Mouse (Mus musculus): ENCODE results near the gene Itsn1. TPM values are rescaled to one million over a fixed set of nuclear protein-coding genes. Genes with fewer than 3 reads are reported as not detected.

Itsn1 gene
- total RNA-seq, 2 experiments from 2014 or later, result 40.8 to 56.7 TPM

DNA sequence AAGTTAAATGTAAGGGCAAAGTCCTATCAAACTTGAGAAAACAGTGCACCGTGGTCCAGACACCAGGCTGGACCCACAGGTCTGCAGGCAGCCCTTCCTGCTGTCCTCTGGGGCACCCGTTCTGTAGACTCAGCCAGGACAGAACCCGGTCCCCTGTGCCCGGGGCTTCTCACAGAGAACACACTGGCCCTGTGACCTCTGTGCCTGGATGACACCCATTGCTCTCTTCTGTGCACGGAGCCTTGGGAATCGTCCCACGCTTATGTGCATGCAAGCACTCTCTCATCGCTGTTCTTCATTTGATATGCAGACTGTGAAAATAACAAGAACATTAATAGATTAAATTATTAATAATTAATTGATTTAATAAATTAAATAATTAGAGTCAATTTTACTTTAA, 130.9 kb downstream of the Itsn1 start:
- intact Hi-C loops (cut with DNase I), result no loop called here
- no peak for DNase-seq (ENCODE audit: low spot score)

DNA sequence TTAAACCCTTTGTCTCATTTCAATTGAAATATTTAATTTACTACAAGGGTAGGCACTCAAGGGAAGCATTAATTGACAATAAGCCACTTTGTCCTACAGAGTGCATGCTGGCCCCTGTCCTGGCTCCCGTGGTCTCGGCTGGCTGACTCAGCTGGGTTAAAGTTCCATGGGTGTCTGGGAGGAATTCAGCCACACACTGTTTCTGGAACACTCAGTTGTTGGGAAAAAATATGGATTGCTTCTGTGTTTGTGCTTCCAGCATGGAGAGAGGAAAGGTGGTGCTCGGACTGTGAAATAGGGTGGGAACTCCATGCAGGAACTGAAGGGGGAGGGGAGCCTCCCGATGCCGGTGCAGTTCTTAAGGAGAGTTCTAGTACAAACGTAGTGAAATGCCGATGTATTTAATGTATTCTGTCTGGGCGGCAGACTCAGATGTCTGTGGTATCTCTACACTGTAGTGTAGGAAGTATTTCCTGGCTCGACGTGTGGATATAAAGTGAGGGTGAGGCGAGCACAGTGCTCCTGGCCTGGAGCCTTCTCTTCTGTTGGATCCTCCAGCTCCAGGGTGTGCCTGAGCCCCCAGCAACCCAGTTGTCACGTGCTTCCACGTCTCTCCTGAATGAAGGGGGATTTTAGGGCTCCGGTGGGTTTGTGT, 131.5 kb downstream of the Itsn1 start:
- DNase-seq (ENCODE audit: low spot score), result no peak
- intact Hi-C loops (cut with DNase I), result no loop called here

DNA sequence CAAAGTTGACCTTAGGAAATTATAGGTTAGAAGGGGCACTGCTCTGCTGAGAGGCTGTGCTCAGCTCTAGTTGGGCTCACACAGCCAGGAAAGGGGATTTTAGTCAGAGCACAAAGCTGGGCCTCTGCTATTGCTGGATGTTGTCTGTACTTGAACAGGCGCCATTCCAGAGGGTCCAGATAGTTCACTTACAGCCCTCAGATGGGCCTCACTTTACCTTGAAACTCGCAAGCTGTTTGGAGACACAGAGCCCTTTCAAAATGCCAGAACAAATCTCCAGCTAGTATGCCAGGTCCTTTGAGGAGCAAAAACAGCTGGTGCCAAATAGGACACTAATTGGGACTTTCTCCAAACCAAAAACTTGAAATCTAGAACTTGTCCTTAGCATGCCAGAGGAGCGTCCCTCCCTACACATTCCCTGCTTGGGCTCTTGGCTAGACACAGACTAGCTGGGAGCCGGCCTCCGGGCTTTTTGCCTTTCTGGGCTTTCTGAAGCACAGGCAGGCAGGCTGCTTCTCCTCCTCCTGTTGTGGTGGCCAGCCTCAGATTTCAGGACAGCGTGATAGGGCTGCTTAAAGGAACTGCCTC, 132.8 kb downstream of the Itsn1 start:
- DNase-seq (ENCODE audit: low spot score), result peak; percentile 57

DNA sequence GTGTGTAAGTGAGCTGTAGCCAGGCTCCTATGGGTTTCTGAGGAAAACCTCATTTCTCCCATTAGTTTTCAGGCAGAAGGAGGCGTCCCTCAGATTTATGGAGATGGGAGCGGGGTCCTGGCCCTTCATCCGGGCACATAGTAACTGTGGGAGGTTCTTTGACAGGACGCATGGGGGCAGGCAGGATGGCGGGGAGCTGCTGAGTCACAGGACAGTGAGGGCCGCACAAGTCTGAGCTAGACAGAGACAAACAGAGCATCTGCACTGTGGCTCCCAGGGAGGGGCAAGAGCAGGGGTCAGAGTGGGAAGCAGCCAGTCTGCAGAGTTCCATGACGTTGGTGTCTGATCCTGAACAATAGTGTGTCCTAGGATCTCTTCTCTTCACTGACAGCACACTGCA, 133.8 kb downstream of the Itsn1 start:
- intact Hi-C loops (cut with DNase I), result no loop called here
- DNase-seq (ENCODE audit: low spot score), result no peak

More for the DNA sequence above, 132.8 kb downstream of the Itsn1 start:
- intact Hi-C loops (cut with DNase I), result no loop called here

DNA sequence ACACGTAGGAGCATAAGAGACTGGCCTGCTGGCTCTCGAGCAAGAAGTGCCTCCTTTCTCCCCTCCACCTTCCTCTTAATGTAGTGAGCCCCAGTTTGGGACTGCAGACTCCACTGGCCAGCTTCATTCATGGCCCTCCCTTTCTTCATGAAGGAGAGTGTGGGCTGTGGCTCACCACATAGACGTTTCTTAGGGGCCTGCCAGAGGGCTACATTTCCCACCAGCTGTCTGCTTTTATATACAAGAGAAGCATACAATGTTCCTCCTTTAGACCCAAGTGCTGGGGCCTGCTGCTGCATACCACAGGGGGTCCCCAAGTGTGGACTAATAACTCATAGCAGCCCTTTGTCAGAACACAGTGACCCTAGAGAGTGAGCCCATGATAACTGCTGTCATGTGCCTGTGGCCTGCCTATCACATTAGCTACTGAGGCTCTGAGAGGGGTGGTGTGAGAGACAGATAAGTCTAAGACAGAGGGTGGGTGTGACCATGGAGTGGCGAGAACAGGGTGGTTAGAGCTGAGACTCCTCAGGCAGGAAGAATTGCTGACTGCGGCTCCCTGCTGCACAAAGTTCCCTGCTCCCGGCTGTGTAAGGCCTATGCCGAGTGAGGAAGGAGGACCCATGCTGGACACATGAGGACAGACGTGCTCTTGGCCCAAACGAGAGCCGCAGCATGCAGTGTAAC, 135.7 kb downstream of the Itsn1 start:
- DNase-seq (ENCODE audit: low spot score), result no peak

DNA sequence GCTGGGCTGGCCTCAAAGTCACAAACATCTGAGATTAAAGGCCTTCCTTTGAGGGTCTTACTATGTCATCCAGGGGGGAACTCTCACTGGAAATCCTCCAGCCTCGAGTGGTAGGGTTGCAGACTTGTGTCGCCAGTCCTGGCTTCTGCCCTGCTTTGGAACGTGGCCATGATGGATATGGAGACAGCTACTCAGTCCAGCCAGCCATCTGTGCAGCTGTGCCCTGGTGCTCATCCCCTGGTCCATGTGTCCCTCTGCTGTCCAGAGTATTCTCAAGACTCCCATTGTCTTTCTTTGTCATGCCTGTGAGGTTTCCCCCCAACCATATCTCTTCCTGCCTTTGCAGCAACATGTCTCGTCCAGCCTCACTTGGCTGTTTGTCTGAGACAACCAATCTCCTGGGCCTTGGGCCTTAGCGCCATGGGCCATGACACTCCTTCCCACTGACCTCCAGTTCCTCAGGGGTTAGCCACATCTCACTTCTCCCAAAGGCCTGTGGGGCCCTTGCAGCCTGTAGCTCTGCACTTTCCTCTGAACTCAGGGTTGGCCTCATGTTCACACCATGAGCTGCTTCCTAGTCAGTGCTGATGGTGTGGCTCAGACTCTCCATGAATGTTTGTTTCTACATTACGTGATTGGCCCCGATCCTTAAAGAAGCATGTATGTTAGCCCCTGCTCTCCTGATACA, 136.6 kb downstream of the Itsn1 start:
- intact Hi-C loops (cut with DNase I), result no loop called here
- no peak for DNase-seq (ENCODE audit: low spot score)

More for the DNA sequence above, 135.7 kb downstream of the Itsn1 start:
- intact Hi-C loops (cut with DNase I), result no loop called here

DNA sequence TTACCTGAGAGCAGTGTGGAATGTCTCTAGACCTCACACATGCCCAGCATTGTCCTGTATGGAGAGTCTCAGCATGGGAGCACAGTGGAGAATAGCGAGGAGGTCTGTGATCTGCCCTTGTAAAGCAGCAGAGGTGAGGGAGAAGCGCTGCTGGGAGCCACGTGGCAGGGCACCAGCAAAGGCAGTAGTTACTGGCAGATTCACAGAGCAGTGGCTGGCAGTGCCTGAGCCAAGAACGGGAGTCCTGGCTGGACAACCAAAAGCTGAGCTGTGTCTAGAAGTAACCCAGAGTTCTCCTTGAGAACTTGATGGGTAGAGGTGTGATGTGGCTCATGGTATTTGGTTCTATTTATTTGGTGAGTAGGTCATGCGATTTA, 137.2 kb downstream of the Itsn1 start:
- DNase-seq (ENCODE audit: low spot score), result no peak
- intact Hi-C loops (cut with DNase I), result no loop called here

DNA sequence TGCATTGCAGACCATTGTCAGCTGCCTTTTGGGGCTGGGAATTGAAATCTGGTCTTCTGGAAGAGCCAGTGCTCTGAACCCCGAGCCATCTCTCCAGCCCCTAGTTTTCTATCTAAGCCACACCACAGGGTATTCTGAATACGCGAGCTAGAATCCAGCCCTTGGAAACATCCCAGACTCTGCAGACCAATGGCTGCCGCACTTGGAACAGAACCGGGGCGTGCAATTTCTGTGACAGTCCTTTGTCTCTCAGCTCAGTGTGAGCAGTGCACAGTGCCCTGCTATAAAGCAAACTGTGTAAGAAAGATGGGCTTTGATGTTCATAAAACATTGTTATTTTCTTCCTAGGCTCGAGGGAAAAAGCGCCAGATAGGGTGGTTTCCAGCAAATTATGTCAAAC, 138.6 kb downstream of the Itsn1 start:
- DNase-seq (ENCODE audit: low spot score), result no peak
- intact Hi-C loops (cut with DNase I), result no loop called here

DNA sequence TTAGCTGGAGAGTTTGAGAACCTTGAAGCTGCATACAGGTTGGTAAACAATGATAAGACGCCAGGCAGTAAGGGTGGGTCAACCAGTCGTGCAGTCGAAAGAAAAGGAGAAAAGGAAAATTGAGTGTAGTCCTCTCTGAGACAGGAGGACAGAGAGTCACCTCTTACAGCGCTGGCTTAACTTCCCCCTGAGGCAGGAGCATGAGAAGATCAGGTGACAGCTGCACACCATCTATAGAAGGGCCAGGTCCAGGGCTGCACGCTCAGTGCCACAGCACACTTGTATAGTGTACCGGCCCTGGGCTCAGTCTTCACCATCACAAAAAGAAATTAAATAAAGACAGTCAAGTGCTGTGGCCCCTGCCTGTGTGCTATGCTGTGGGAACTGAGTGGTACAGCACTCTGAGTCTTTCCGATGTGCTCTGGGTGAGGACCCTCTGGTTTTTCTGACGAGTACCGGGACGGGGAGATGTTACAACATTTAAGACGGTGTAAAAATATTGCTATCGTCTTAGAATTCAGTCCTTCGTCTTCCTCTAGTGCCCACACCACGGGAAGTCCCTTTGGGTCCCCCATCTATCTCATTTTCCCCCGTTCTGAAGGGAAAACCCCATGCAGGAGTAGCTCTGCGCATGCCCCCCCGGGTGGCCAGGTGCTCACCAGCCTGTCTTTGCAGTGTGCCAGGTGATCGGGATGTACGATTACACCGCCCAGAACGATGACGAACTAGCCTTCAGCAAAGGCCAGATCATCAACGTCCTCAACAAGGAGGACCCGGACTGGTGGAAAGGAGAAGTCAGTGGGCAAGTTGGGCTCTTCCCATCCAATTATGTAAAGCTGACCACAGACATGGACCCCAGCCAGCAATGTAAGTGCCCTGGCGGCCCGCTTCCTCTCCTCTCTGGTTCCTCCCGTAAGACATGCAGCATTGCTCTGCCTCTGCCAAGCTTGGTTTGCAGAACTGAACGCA, 140.1 kb downstream of the Itsn1 start:
- intact Hi-C loops (cut with DNase I), result no loop called here
- DNase-seq (ENCODE audit: low spot score), result peak; percentile 50

DNA sequence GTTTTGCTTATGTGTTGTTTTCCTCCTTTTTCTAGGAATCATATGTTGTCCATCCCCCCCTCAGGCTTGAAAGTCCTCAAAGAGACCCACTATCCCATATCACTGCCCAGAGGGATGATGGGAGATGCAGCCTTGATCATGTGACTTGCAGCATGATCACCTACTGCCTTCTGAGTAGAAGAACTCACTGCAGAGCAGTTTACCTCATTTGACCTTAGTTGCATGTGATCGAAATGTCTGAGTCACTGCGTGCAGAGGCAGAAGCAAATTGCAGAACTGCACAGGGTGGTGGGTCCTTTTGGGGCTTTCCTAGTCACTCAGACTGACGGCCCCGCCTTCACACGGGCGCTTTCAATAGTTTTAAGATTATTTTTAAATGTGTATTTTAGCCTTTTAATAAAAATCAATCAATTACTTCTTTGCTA, 141.1 kb downstream of the Itsn1 start:
- no peak for DNase-seq (ENCODE audit: low spot score)
- intact Hi-C loops (cut with DNase I), result no loop called here

DNA sequence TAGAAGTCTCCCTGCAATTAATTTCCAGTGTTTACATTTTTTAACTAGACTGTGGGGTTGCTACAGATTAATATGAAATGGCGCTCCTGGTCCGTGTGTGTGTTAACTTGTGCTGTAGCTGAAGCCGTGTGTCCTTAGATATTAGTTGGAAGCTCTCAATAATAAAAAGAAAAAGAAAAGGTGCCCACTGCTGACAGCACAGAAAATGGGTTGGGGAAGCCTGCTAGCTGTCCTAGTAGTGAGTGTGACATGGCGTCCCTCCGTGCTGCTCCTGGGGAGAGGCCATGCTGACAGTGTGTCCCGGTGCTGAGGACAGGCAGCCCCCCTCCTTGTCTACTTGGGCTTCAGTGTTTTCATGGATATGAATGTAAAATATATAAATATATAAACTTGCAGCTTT, 142.1 kb downstream of the Itsn1 start:
- DNase-seq (ENCODE audit: low spot score), result no peak
- intact Hi-C loops (cut with DNase I), result no loop called here

DNA sequence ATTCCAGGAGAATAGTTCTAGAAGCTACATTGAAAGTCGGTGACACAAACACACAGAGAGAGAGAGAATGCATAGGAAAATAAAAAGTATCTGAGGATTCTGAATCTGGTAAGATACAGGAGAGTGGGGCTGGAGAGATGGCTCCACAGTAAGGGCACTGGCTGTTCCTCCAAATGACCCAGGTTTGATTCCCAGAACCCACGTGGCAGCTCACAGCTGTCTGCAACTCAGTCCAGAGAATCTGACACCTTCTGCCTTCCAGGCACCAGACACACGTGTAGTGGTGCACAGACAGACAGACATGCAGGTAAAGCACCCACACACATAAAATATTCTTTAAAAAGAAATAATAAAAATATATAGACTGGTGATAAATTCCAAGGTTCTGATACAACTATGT, 144.6 kb downstream of the Itsn1 start:
- intact Hi-C loops (cut with DNase I), result no loop called here
- DNase-seq (ENCODE audit: low spot score), result no peak

DNA sequence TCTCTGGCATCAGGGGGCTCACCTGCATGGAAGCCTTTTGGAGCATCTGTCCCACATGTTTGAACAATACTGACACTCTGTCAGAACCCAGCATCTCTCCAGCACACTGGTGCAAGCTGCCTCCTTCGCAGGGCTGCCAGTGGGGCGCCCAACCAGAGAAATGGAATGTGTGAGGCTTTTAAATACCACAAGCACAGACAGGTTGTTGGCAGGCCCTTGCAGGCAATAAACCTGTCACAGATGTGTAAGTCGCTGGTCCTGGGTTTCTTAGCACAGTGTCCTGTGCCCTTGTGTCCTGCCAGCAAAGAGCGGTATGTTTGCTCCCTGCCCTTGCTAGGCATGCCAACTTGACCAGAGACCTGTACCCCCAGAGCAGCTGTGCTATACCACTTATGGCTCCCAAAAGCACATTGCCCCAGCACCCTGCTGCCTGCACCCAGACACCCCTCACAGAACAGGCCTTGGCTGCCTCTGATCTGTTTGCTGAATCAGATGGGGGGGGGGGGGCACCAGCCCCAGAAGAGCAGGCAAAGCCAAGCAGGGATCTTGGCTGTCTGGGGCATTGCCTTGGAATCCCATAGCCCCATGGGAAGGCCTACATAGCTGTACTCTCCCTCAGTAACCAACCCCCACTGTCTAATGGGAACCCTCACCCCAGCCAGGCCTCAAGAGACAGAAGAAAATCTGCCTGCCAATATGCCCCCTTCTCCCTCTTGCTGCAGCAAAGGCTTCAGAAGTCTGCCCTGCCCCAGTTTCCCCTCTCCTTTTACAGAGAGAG, 146.7 kb downstream of the Itsn1 start:
- intact Hi-C loops (cut with DNase I), result no loop called here
- DNase-seq (ENCODE audit: low spot score), result no peak

DNA sequence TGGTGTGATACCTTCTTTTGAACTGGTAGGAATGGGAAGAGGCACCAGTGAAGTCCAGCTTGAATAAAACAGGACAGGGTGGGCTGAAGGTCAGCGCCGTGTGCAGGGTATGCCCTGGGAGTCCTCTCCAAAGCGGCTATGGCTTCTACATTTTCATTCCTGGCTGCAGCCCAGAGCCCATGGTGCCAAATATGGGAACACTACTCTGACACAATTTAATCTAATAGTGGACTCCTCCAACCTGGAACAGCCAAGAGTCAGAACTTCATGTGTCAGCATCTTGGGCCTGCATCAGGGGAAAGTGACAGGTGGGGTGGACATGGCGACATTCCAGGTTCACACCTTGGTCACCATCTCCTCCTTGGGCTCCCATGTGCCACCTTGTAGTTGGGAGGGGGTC, 147.4 kb downstream of the Itsn1 start:
- DNase-seq (ENCODE audit: low spot score), result no peak
- intact Hi-C loops (cut with DNase I), result no loop called here

DNA sequence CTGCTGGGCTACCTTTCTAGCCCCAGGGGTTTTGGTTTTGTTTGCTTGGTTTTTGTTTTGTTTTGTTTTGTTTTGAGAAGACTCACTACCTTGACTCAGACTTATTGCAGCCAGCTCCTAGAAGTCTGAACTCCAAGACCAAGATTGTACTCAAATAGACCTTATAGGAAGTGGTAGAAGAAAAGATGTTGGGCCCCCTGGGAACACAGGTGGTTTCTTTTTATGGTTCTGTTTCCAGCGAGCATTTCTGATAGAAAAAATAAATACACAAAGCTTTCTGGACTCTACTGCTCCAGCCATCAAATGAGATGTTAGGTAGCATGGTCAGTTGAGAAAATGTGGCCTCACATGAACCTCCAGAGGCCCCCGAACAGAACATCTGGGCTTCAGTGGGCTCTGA, 150.0 kb downstream of the Itsn1 start:
- no peak for DNase-seq (ENCODE audit: low spot score)
- intact Hi-C loops (cut with DNase I), result no loop called here

DNA sequence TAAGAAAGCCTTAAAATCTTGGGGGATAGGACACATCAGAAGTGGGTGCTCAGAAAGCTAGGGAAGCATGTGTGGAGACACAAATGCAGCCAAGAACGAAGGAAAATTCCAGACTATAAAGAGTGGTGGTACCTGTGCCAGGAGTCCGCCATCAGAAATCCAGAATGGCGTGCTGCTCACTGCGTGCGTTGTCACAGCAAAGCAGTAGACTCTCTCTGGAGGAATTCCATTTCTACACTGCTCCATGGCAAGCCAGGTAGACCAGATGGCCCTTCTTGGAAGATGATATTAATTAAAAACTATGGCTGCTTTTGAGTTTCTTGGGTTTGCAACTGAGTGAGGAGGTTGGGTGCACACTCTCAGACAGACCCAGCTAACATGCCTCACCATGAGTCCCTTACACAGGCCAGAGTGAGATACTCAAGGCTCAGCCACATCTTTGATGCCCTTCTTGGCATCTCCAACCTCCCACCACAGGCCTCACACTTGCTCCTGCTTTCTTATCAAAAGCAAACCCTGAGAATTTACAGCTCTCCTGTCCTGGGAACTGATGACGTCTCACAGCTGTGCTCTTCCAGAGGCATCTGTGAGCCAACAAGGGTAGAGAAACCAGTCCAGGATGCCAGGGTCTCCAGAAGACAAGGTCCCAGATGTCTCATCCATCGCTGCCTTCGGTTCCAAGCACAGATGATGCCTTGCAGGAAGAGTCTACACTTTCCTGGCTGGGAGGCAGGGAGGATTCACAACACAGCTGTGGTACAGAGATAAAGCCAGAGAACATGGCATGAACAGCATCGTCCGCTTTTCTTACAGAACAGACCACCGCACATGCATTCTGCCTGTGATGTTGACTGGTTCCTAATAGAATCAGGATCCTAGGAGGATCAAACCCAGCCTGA, 152.0 kb downstream of the Itsn1 start:
- intact Hi-C loops (cut with DNase I), result loop anchor here (10.0 kb wide), 1 partner anchor 186 kb away; no protein-coding TSS in a partner anchor
- no peak for DNase-seq (ENCODE audit: low spot score)

DNA sequence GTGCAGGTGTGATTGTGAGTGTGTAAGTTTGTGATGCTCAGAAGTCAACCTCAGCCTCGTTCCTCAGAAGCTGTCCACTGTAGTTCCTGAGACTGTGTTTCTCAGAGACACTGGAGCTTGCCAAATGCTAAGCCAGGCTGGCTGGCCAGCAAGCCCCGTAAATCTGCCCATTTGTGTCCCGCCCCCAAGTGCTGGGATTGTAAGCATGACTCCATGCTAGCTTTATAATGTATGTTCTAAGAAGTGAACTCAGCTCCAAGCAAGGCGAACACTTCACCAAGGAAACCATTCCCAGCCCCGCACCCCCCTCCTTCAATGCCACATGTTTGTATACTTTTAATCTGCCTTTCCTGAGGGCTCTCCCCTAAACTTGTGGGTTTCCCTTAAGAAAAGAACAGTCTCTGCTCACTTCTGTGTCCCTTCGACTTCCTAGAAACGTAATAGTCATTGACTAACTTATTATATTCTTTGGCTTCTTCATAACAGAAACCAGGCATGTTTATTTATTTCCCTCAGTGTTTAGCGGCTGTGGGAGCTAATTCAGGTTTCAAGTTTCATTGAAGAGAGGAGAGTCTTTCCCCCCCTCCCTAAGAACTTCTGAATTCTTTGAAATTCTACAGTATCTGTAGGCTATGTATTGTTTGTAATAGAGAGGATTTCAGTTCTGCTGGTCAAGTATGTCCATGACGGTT, 153.2 kb downstream of the Itsn1 start:
- intact Hi-C loops (cut with DNase I), result loop anchor here (2.0 to 10.0 kb wide), 2 partner anchors 158 to 188 kb away; no protein-coding TSS in a partner anchor
- DNase-seq (ENCODE audit: low spot score), result no peak

All from heart, postnatal 25 days (tissue).